Mouse (Mus musculus) right cerebral cortex, postnatal 25 days (tissue): ENCODE measurements around the gene Cma2.
A peak's percentile ranks its signal among the peaks of the same experiment; 100 is the strongest.
"Not testable (repeated sequence)": the region's sequence is repeated elsewhere in the genome, so short reads cannot be mapped to it uniquely, and the experiment has no call there.

ENCODE experiments used
- DNase-seq: peaks from one replicate; pipeline ENCODE4 v3.0.0; 2022

Gene Cma2

DNA sequence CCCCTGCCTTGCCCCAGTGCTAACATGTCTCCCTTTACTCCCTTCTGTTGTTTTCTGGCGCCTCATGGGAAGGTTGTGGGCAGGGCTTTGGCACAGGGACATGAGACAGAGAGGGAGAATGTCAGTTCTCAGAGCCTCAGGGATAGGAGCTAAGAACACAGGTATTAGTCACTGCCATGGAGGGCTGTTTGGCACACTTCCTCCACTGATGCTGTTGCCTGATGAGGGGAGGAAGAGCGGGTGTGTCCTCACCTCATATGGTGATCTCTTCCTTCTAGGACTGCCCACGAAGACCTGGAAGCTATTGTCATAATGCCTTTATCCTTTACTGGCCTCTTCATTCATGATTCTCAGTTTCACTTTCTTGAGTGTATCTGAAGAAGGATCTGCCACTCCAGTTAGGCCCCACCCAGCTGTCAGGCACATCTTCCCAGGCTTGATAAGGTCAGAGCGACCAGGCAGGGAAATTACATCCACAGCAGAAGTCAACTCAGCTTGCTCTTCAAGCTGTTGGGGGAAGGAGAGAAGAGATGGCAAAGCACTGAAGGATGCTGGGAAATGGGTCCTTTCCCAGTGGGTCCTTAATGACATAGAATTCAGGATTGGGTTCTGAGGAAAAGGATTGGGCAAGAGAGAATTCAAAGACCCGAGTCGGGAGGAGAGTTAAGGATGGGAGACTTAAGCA lies at the start of gene Cma2:
TSS of gene Cma2 (plus strand) at position 635 of the 685 bp plus-strand sequence.
- no peak for DNase-seq

GRCm38 (mm10) chr14:55905518-55905917 lies 45.3 kb upstream of the Cma2 start:
- no peak for DNase-seq

- no peak for DNase-seq
Observed at GRCm38 (mm10) chr14:55913406-55913805, 37.4 kb upstream of the Cma2 start.

GRCm38 (mm10) chr14:55918240-55919082 lies 32.3 kb upstream of the Cma2 start:
- peak; percentile 44 for DNase-seq

- no peak for DNase-seq
Observed at GRCm38 (mm10) chr14:55922475-55923232, 28.1 kb upstream of the Cma2 start.

- DNase-seq, result no peak
Observed at GRCm38 (mm10) chr14:55926847-55927246, 23.9 kb upstream of the Cma2 start.

DNA sequence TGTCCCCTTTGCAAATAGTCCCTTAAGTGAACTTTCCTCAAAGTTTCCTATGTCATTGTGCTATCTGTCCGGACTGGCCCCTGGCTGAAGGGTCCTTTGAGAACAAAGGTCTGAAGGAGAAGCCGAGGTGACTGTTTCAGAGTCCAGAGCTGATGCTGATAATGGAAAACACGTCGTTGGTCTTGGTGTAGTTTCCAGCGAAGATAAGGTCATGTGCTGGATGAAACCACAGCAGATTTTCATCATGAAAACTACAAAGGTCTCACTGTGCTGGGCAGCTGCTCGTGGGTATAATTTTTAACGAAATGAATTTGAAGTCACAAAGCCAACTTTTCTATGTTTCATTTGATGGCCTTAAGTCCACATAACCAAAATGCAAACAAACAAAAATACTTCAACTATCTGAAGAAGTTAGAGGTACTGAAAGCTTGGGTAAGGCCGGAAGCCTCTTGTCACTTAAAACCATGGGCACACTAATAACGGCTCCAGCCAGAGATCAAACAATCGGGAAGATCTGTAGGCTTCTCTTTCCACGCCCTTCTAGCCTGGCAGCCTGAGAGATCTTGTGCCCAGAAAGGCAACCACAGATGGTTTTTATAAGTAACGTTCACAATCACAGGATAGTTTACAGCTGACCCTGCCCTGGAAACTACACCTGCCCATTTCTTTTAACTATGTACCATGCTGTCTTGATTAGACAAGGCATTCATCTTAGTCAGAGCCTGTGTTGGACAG lies 21.4 kb upstream of the Cma2 start:
- DNase-seq, result no peak

DNA sequence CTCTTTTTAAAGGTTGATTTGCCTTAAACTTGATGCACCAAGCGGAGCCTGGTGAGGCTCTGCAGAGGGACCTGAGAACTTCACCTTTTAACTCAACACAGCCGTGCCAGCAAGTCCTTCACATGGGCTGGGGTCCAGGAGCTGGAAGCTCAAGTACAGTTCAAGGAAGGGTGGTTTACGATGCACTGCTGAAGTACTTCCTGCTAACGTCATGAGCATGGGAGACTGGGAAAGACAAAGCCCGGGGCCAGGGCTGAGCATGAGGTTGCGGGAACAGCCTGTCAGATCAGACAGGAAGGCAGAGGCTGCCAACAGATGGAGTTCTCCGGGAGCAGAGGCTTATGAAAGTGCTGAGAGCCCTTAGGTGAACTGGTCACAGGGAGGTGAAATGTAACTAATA lies 17.2 kb upstream of the Cma2 start:
- DNase-seq, result no peak

- no peak for DNase-seq
Observed at GRCm38 (mm10) chr14:55940070-55940800, 10.5 kb upstream of the Cma2 start.

- DNase-seq, result no peak
Observed at GRCm38 (mm10) chr14:55943601-55944000, 7.2 kb upstream of the Cma2 start.

GRCm38 (mm10) chr14:55944575-55944974 lies 6.2 kb upstream of the Cma2 start, which contains the start of gene Cma1:
Gene Cma1, minus strand, starts transcription at chr14:55944675.
- no peak for DNase-seq

DNA sequence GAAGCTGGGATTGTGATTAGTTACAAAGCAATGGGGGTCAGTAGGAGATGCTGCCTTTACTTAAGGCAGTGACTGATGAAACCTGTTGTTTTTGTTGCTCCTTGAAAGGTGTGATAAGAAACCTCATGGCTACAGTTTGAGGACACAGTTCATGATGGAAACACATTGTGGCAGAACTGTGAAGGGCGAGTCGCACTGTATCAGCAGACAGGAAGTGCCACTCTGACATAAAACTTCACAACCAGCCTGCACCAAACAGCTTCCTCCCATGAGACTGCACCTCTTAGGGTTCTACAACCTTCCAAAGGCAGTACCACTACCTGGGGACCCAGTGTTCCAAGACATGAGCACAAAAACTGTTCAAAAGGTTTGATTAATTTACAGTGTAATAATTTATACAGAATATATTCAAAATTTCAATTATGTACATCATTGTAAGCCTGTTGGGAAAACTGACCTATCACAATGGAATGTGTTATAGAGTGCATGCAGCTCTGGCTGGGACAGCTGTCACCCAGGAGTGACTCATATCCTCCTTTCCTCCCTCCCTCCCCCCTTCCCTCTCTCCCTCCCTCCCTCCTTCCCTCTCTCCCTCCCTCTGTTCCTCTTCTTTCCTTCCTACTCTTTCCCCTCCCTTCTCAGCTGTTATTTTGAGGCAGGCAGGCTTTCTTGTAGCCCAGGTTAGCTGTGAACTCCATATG lies 4.4 kb upstream of the Cma2 start:
- no peak for DNase-seq

DNA sequence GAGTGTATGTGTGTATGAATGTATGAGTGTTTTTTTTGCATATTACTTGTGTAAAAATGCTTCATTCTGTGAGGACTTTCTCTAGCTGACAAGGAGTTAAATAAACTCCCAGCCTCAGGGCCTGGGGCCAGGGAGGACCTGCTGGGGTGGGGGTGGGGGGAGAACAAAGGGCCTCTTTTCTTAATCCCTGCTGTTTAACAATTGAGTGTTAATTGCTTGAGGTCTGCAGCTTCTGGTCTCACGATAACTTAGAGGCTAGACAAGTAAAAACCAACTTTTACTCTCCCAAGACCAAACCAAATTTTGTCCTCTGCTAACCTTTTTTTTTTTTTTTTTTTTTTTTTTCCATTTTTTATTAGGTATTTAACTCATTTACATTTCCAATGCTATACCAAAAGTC lies 12.5 kb downstream of the Cma2 start:
- no peak for DNase-seq

- DNase-seq, result not testable (repeated sequence)
Observed at GRCm38 (mm10) chr14:55963900-55964299, 13.1 kb downstream of the Cma2 start.

DNA sequence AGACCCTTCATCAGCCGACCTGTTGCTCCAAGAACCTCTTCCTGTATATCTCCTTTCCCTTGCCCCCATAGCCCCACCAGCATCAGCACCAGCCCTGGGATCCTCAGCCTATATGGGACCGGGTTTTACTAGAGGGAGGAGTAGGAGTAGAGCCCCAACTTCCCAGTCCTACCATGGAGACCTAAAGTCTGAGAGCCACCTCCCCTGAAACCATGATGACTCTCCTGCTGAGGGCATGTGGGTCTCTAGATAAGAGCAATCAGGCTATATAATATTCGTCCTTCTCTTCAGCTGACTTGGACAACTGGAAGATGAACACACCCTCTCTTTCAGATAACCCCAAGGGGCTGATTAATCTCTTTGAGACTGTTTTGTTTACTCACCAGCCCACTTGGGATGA lies 36.7 kb downstream of the Cma2 start:
- not testable (repeated sequence) for DNase-seq

DNA sequence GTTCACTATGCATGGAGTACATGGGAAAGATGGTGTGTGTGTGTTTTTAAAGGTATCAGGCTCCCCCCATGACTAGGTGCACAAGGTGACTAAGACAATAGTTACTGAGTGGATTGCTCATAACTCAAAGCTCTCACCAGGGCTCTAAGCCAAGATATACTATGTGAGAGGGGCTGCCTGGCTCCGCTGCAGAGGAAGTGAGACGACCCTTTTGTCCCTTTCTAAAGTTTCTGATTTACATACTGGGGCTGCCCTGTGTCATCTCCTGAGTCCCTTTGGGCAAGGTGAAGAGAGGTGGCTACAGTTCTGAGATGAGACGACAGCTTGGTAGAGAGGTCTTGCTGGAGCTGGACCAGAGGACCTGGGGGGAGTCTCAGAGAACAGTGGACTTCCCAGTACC lies 62.4 kb downstream of the Cma2 start:
- DNase-seq, result no peak

DNA sequence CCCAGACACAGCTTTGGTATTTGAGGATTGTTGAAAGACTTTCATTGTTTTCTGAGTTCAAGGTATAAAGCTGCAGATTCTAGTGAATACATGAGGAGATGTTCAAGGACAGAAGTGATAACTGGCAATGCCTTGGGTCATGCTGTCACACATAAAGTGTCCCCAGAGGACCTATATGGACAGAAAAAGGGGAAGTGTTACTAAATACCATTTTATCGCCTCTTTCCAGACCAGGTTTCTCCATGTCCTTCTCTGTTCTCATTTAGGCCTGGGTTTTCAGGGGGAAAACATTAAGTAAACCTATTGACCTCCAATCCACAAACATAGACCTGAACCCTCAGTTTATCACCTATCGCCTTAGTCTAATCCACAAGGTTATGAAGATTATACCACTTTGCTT lies 63.1 kb downstream of the Cma2 start:
- DNase-seq, result no peak

DNA sequence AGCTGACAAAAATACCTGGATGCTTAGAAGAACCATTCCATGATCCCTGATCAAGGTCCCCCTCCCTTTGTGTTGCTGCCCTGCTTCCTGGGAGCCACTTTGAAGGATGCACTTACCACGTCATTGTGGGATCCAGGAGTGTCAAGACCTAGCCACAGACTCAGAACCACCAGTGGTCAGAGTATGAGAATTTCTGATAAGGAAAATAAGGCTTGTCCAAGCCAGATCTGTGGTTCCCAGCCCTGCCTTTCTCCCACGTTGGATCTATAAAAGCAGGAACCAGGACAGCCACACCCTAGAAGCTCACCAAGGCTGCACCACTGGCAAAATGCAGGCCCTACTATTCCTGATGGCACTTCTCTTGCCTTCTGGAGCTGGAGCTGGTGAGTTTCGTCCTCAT lies 66.9 kb downstream of the Cma2 start, which contains the start of gene Mcpt1:
TSS of gene Mcpt1 (plus strand) at position 301 of the 400 bp plus-strand sequence.
- DNase-seq, result not testable (repeated sequence)

GRCm38 (mm10) chr14:56019446-56019845 lies 68.7 kb downstream of the Cma2 start:
- DNase-seq, result peak; percentile 7

GRCm38 (mm10) chr14:56021305-56021704 lies 70.5 kb downstream of the Cma2 start:
- not testable (repeated sequence) for DNase-seq
